Mouse (Mus musculus) adrenal gland, postnatal 25 days (tissue): ENCODE data around the gene Cerk. TPM values are rescaled to one million over a fixed set of nuclear protein-coding genes. Genes with fewer than 3 reads are reported as not detected.

ENCODE experiments used
- DNase-seq: peaks from one replicate; pipeline ENCODE4 v3.0.0; 2021; ENCODE audit warnings: mixed read lengths
- total RNA-seq: library from RNA; stranded (reverse); gene quantifications from 2 replicates; pipeline ENCODE4 v1.2.3, GENCODE M21; 2021

Gene Cerk
- total RNA-seq, 1 experiment from 2014 or later: 26.4 TPM

DNA sequence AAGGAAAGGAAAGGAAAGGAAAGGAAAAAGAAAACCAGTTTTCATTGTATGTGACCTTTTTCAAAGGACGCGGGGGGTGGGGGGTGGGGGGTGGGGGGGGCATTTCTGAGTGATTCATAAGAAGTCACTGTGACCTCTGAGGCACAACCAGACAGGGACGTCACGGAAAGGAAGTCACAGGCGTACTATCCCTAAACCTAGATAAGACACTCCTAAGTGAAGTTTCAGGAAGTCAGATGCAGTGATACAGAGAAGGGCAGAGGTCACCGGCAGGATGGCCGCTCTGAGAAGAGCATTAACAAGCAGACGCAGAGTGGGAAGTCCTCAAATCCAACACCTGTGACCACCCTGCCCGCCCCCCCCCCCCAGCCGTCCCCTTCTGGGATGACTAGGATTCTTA lies 25.0 kb downstream of the Cerk start:
- no peak for DNase-seq

DNA sequence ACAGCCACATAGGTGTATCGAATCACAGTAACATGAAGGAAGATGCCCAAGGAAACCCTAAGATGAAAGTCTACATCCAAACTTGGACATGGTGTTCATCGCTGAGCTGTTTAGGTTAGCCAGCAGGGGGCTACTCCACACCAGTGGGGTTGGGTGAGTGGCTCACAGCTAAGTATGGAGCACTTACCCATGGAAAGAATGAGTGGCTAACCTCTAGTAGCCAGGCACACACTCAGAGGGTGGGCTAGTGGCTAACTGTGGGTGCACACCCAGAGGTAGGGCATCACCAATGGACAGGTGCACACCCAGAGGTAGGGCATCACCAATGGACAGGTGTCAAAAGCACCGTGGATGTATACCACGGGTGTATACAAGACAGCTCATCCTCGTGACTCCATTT lies 26.2 kb downstream of the Cerk start:
- no peak for DNase-seq

DNA sequence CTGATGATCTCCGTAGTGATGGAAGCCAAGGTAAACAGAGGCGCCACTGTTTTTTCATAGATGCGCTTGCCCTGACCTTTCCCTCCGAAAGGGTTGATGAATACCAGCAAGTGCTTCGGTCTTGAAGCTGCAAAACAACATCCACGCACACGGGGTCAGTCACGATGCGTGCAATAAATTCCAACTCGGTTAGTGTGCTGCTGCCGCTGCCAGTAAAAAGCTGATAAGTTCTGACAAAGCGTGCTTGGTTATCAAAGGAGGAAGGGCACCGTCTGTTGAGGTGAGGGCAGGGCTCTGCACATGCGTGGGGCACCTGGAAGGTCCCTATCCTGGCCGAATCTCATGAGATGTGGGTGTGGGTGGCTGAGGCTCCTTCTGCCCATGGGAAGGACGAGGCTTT lies 26.8 kb downstream of the Cerk start:
- peak; percentile 26 for DNase-seq

DNA sequence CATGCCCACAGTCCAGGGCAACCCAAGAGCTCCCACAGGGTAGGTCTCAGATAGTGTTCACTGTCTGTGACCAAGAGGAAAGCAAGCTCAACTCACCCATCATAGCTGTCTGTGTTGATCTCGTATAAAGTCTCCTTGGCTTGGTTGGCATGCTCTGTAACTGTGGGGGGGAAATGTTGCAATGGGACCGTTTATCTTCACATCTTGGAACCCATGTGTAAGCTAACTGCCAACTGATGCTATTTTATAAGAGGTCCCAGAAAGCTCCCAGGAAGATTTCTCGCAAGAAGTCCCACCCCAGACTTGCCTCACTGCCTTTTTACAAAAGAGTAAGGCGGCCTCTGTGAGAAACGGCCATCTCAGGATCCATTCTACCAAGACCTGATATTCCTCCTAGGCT lies 29.4 kb downstream of the Cerk start:
- DNase-seq: no peak

DNA sequence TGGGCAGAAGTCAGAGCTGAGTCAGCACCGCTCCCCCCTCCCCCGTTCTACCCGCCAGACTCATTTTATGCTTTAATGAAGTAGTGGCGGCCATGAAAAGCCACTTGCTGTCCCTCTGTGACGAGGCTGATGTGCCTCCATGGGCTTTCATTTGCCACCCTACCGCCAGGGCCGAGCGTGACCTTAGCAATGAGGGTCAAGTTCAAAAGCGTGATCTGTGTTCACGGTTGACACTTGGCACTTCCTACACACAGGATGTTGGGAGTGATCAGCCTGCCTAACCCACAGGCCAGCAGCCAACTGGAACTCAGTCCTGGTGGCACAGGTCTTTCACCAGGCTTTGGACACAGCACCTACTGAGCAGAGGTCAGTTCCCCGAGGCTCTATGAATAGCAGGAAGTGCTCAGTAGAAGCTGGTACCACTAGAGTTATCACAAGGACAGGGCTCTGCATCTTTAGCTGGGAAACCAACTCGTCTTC lies 32.4 kb downstream of the Cerk start:
- no peak for DNase-seq

DNA sequence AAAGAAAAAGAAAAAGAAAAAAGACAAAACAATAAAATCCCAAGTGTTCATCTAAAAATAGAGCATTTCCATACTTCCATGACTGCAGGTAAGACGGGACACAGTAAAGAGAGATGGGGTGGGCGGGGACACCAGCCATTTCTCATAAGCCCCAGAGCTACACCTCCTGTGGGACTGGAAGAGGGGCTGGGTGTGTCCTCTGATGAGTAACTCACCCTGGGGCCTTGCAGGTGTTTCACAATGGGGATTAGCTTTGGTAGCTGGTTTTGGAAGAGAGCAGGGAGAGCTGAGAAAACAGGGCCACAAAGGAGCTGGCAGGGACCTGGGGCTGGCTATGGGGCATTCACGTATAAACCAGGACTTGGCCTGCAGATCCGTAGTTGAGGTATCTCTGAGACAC lies 35.3 kb downstream of the Cerk start:
- DNase-seq: no peak

DNA sequence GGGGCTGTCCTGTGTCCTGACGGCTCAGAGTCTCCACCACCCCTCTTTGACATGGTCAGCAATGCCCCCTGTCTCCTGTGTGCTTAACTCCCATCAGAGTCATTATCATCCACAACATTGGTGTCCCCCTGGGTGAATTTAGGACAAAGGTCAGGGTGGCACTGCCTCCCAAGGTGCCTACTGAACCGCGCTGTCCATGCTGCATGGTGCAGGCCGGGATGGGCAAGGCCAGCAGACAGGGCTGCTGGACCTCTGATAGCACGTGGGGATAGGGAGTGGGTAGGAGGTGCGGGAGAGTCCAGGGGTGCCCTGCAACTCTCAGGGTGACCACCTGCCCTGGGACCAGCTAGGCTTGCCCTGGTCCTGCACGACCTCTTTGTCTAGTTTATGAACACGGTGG lies 39.0 kb downstream of the Cerk start:
- no peak for DNase-seq

DNA sequence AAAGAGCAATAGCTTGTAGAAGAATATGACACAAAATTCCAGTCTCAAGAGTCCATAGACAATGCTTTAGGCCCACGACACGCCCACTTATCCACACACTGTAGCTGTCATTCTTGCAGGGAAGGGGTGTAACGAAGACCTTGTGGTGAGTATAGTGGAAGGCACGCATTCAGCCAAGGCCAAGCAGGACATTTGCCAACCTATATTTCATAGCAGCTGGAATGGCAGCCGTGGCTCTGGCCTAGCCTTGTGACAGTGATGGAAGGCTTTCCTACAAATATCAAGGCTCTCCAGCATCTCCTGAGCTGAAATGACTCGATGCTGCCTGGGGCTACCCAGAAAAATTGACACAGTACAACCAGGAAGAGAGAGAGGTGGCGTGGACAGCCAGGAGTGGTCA lies 40.9 kb downstream of the Cerk start:
- DNase-seq: peak; percentile 60

DNA sequence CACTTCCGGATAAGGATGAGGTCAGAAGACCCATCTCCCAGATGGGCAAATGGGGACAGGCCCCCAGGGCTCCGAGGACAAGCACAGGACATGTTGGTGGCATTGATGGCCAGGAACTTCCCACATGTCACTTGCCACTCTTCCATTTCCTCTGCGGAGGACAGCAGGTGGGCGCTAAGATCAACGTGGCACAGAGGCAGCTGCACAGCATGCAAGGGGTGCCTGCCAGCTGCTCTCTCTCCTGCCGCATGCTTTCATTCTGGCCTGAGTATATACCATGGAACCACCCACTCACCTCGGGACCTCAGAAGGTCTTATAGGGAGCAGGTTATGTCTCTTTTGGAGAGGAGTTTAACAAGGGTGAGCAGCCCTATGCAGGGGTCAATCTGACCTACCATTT lies 41.4 kb downstream of the Cerk start:
- DNase-seq: no peak

DNA sequence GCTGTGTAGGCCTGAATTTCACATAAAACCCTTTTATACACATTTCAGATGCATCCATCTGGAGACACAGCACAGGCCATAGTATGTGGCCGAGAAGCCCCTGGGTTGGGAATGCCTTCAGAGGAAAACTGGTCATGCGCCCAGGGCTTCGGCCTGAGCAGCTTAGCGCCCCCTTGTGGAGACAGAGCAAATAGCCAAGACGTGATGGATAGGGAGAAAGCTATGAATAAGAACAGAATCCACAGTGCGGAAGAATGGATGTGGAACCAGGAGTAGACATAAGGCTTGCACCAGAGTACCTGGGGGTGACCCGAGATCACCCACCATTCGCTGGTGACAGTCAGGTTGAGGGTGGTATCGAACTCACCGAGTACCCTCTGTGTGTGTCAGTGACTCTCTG lies 45.6 kb downstream of the Cerk start:
- DNase-seq: peak; percentile 54

DNA sequence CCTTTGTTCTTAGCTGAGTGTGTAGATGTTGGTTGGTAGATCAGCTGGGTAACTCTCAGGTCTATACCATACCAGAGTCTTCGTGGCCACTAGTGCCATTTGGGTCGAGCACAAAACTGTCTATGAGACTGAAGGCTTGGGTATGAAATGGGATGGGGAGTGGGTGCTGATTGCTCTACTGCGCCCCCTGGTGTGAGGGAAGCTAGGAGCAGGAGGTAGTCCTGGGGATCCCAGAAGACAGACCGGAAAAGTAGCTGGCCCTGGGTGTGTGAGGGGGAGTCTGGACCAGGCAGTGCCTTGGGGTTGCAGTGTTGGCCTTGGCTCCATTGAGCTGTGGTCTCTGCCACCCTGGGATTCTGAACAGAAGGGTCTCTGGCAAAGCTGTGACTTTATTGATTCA lies 48.3 kb downstream of the Cerk start:
- DNase-seq: peak; percentile 61

DNA sequence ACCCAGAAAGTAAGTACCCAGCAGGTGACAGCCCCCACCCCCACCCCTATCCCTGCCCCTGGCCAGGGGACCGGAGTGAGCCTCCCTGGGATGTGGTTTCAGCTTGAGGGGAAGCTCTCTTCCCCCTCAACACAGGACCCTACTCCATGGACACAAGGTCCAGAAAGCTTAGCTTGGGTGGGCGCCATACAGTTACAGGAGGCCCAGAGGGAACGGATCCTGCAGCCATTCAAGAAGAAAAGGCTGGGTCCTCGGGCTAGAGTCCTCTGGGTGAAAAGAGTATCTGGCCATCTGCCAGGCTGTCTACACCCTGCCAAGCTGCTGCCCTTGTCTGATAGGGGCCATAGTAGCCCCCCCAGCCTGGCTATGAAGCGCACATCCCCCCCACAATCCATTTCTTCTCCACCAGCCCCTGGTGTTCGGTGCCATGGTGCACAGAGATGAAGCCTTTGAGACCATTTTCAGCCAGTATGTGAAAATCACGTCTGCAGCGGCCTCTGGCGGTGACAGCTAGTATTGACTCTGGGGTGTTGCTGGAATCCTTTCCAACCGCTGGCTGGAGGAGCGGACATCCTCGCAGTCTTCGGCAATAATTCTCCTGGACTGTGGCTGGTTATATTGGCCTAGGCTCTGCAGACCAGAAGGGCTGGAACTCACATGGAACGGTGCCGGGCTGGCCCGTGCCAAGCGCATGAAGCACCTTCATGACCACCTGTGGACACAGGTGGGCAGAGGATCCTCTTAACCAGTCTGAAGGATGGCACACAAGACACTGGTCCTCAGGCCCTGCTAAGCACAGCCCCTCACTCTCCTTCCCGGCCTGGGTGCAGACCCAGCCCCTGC lies 50.8 kb downstream of the Cerk start:
- DNase-seq: peak; percentile 87

DNA sequence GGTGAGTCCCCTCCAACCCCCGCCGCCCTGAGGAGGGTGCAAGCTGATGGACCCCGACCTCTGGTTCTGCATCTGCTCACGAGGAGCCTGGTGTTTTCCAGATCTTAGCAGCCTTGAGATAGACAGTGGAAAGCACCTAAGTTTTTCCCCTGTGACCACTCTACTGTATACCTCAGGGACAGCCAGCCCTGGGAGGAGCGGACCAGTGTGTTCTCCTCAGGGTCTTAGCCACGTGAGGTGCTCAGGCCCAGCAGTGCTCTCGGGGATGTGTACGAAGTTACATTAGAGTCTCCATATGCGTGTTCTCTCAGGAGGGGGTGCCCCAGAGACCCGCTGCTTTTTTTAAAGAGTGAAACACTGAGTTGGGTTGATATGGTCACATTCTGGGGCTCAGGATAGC lies 55.3 kb downstream of the Cerk start:
- DNase-seq: no peak

DNA sequence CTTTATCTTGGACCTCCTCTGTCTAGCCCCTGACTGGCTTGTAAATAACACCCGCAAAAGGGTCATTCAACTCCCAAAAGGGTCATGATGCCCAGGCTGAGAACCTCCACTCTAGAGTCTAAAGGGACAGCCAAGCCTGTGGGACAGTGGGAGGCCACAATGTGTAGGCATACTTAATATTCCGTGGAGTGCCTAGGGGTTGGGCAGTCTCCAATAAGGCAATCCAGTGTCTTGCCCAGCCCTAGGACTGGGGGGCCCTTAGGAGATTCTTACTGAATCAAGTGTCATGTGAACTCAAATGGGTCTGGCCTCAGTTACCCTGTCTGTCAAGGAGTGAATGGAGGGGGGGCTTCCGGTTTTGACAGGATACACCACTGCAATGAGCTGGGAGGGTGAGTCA lies 56.9 kb downstream of the Cerk start:
- DNase-seq: no peak

DNA sequence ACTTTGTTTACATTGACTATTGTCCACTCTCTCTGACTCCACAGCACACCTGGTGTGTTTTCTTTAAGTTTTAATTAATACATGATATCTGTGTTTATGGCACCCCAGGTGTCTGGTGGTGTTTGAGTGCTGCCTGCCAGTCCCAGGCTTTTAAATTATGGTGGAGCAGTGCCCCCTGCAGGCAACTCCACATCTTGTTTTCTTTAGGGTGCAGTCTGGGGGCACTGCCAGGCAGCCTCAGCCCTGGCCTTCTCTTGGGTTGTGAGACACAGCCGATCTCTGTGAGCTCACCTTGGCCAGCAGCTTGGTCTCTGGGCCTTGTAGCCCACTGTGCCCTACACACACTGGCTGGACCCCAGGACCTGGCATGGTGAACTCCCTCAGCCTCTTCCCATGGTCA lies 61.6 kb downstream of the Cerk start:
- DNase-seq: peak; percentile 81

DNA sequence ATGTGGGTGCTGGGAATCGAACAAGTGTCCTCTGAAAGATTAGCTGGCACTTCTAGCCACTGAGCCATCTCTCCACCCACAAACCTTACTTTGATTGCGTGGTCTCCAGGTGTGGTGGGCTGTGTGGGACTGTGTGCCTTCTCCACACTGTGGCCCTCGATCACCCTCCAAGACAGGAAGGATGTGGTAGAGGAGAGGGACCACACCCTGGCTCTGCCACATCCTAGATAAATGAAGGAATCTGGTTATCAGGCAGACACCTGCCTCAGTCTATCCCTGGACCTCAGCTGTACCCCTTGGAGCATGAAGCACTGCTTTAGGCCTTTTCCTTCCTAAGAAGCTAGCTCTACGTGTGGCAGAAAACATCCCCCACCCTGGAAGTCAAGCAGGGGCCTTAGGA lies 62.5 kb downstream of the Cerk start:
- DNase-seq: no peak

DNA sequence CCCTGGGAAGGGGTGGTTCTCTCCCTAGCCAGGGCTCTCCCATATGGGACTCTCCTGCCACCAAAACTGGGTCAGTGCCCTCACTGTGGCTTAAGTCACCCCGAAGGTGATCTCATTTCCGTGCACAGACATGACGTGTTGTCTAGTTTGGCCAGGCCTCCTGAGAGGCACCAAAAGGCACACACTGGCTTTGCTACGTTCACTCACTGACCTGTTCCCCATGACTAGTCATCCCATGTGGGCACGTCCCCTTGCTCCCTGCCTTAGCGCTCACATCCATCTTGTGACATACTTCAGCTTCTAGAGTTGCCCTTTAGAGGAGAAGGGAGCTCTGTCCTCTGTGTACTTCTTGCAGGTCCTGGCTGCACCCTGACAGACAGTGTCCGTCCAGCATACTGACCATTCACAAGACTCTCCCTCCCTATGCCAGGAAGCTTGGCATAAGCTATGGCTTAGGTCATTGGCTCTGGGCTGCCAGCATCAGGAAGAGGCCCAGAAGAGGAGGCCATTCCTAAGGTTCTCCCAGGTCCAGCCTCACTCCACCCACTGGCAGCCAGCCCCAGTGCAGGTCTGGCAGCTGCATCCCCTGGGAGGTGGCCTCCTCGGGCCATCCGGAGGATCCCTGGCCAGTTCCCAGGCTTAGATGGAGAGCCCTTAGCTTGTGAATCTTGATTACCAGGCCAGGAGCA lies 63.5 kb downstream of the Cerk start:
- peak; percentile 67 for DNase-seq

DNA sequence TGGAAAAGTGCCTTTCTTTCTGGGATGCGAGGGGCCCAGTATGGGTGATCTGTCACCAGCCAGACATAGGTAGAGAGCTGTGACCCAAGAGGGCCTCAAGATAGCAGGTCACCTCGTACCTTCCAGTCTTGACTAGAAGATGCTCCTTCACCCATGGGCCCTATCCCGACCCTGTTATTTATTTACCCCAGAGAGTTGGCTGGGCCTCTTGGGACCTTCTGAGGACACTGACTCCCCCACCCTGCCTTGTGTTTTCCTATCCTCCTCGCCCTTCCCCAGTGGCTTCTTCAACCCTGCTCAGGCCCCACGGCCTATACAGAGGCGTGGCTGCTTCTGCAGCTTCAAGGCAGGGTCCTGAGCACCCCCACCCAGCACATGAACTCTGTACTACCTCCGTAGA lies 66.8 kb downstream of the Cerk start:
- DNase-seq: no peak

DNA sequence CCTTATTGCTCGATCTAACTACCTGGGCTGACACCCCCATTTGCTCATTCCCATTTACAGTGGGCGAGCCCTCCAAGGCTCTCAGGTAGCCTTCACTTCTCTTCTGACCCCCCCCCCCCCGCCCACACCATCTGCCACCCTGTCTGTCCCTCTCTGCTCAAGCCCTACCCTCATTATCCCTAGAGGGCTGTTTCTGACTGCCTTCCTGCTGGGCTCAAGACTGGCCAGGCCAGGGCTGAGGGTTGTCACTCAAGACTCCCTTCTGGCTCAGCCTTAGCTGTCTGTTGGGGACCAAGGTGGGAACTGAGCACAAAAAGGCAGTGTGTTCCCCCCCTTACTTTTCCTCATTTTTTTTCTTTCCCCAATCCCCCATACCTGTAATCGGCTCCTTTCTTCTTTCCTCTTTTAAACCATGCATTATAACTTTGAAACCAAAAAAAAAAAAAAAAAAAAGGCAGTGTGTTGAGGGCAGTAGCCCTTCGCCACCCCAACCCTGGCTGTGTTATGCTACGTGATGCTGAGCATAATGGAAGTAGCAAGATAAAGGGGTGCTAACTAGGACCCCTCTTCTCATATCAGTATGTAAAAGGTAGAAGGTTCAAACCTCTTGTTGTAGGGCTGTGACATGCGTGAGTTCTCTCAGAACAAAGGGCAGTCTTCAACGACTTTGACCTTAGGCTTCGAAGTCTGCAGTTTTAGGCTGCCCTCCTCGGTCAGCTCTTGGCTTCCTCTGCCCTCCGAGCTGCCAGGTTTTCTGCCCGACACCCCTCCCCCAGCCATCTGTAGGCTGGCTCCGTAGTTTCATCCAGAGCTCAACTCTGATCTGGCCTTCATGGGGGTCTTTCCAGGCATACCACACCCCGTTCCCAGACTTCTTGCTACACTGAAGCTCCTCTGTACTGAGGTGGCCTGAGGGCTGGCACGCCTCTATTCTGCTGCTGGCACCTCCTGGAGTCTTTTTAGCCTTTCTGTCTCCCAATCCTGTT lies 68.5 kb downstream of the Cerk start:
- peak; percentile 27 for DNase-seq

DNA sequence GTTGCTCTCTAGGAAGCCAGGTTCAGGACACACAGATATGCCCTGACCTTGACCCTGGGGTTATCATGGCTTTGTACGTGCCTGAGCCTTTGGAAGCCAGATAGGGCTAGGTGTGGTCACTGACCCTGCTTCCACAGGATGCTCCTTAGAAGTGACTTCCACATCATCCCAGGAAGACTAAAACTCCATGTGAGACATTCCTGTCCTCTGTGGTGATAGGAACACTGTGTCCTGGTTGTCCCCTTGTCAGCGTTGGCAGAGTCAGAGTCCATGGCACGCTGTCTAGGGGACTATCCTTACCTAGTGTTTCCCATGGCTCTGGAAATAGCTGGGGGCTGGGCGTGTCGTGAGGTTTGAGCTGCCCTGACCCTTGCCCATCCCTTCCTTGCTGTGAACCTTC lies 69.5 kb downstream of the Cerk start:
- DNase-seq: no peak

DNA sequence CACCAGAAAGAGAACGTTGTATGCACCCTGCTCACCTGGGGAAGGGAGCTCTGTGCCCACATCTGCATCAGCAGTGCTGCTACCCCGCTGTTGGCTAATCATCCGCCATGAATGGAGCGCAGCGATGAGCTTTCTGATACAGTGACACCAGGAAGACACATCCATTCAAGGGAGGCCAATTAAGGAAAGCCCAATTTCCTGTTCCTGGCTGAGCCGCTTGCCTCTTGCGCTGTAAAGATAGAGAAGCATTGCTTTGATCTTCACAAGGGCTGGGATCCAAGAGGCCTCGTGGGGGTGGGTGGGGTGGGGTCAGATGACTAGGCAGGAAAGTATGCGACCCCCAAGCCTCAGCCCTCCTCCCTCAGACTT lies 72.6 kb downstream of the Cerk start:
- no peak for DNase-seq

DNA sequence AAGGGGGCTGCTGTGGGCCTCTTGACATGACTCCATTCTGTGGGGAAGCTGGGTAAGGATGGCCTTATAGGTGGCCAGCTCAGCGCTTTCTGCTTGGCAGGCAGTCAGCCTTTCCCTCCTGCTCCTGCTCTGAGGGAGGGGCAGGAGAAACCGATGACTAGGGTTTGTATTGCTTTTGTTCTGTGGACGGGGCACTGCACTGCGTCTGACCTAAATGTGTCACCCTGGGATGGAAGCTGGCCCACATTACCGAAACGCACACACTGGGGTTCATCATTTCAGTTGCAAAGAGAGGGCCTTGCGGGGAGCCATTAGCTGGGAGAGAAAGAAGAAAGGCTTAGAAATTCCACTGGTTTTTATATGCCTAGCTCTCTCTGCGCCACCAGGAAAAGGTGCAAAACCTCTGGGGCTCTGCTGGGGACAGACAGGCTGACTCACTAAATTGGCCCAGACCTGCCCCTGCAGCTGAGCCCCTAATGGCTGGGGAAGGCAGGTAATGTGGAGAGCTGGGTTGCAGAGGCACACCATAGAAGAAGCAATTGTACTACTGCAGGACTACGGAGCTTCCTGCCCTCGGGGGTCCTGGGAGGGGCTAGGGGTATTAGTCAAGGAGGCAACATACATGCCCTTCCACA lies 73.1 kb downstream of the Cerk start:
- DNase-seq: peak; percentile 50
